Mouse (Mus musculus) heart, embryonic 15.5 days (tissue): ENCODE data around the gene Dlgap4. TPM values are rescaled to one million over a fixed set of nuclear protein-coding genes. Genes with fewer than 3 reads are reported as not detected.
A peak's percentile ranks its signal among the peaks of the same experiment; 100 is the strongest.

Source experiments
- ATAC-seq: fragments of 200-750 bp; cut with Nextera tagmentation; replicated peaks from 2 replicates; pipeline ENCODE4 v1.8.0; 2017; ENCODE audit warnings: low read depth, moderate TSS enrichment; ENCODE audit not compliant: insufficient number of reproducible peaks, insufficient read depth, low FRiP score
- H3K27ac ChIP-seq: fragments of 300-500 bp; sonication (generic); 2 replicates; pipeline ENCODE4 v1.5.1; 2015; ENCODE audit warnings: mild to moderate bottlenecking, inconsistent platforms
- H3K27me3 ChIP-seq: fragments of 300-500 bp; sonication (generic); 2 replicates; pipeline ENCODE4 v1.6.1; 2015; ENCODE audit warnings: inconsistent platforms
- H3K36me3 ChIP-seq: fragments of 300-500 bp; sonication (generic); 2 replicates; pipeline ENCODE4 v1.6.1; 2015; ENCODE audit warnings: mild to moderate bottlenecking, inconsistent platforms
- H3K4me1 ChIP-seq: fragments of 300-500 bp; sonication (generic); replicated peaks from 2 replicates; pipeline ENCODE4 v1.6.1; 2015; ENCODE audit warnings: inconsistent platforms
- H3K4me2 ChIP-seq: fragments of 300-500 bp; sonication (generic); 2 replicates; pipeline ENCODE4 v1.6.1; 2015; ENCODE audit warnings: inconsistent platforms, mild to moderate bottlenecking, moderate library complexity
- H3K4me3 ChIP-seq: fragments of 300-500 bp; sonication (generic); 2 replicates; pipeline ENCODE4 v1.5.1; 2015; ENCODE audit warnings: mild to moderate bottlenecking, inconsistent platforms
- H3K9ac ChIP-seq: fragments of 300-500 bp; sonication (generic); 2 replicates; pipeline ENCODE4 v1.6.1; 2015; ENCODE audit warnings: mild to moderate bottlenecking, inconsistent platforms
- H3K9me3 ChIP-seq: fragments of 300-500 bp; sonication (generic); replicated peaks from 2 replicates; pipeline ENCODE4 v1.6.1; 2016; ENCODE audit warnings: inconsistent platforms
- WGBS: fragments of 180-500 bp; shearing (Covaris S2); methylation state at CpG from one replicate; pipeline ENCODE4 v1.1.7; 2015; ENCODE audit warnings: mixed read lengths; 5-methylcytosine and 5-hydroxymethylcytosine counted together
- polyA plus RNA-seq: library from polyadenylated mRNA; unstranded; fragments of >200 nt; fragmentation: Nextera tagmentation; extraction: Ambion mirVana; gene quantifications from 2 replicates; pipeline ENCODE4 v1.2.1, GENCODE M21; 2015

Gene Dlgap4
- polyA plus RNA-seq, 1 experiment from 2014 or later: 45.4 TPM

GRCm38 (mm10) chr2:156809579-156809978 is 196.1 kb downstream of the Dlgap4 start:
- peak; percentile 31; the same call in 1 of the 2 replicates for ATAC-seq
- Histone ChIP-seq H3K4me2 (no peak overlapping the region), H3K4me1 (peaks cover 9% of the 10 kb centered on the region), H3K27me3 (0 out of 2 replicates have a peak, but pooled peaks cover 3% of the 10 kb centered on the region), H3K4me3 (no peak overlapping the region), H3K36me3 (no peaks in the 10 kb centered on the region), H3K9me3 (no peaks in the 10 kb centered on the region), H3K27ac (no peak overlapping the region), H3K9ac (no peak overlapping the region)
- WGBS: 29% methylated on average over 2 of the region's 2 CpGs

GRCm38 (mm10) chr2:156810716-156811115 is 197.2 kb downstream of the Dlgap4 start:
- no peak overlapping the region for H3K27ac ChIP-seq
- H3K4me2 ChIP-seq: no peak overlapping the region
- peaks cover 14% of the 10 kb centered on the region for H3K4me1 ChIP-seq
- no peaks in the 10 kb centered on the region for H3K36me3 ChIP-seq
- ATAC-seq: no peak
- WGBS: 96% methylated on average over 10 of the region's 10 CpGs
- no peak overlapping the region for H3K9ac ChIP-seq
- H3K9me3 ChIP-seq: no peaks in the 10 kb centered on the region
- H3K4me3 ChIP-seq: no peak overlapping the region
- H3K27me3 ChIP-seq: 0 out of 2 replicates have a peak, but pooled peaks cover 3% of the 10 kb centered on the region

DNA sequence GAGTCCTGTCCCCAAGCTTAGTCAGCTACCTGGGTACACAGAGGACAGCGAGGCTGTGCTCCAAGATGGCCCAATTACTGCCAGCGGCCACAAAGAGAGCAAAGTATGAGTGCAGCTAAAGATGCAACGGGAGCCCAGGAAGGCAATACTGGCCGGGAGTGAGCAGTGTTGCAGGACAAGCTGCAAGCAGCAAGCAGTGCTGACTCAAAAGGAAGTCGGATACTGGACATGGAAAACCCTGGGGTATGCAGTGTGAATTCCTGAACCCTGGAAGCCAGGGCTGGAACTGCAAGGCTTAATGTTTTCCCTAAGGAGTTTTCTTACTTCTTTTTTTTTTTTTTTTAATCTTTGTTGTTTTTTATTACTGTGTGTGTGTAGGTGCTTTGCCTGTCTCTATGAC is 198.1 kb downstream of the Dlgap4 start:
- no peaks in the 10 kb centered on the region for H3K9me3 ChIP-seq
- no peak overlapping the region for H3K4me2 ChIP-seq
- H3K9ac ChIP-seq: no peak overlapping the region
- no peak for ATAC-seq
- H3K27ac ChIP-seq: no peak overlapping the region
- peaks cover 14% of the 10 kb centered on the region for H3K4me1 ChIP-seq
- 0 out of 2 replicates have a peak, but pooled peaks cover 3% of the 10 kb centered on the region for H3K27me3 ChIP-seq
- H3K36me3 ChIP-seq: no peaks in the 10 kb centered on the region
- no peak overlapping the region for H3K4me3 ChIP-seq
- 56% methylated on average over 5 of the region's 5 CpGs for WGBS

Other genes starting within 250 kb of the Dlgap4 start
- gene Epb41l1, start 192.8 kb upstream of the Dlgap4 start, polyA plus RNA-seq: 1.00 and 1.5 TPM in 2 replicates
- gene Aar2, start 66.1 kb upstream of the Dlgap4 start, polyA plus RNA-seq: 20.0 and 24.2 TPM in 2 replicates
- gene Myl9, start 161.7 kb downstream of the Dlgap4 start, polyA plus RNA-seq: 1,553 and 1,598 TPM in 2 replicates
- 23.6 and 34.1 TPM in 2 replicates for gene Tgif2, start 226.3 kb downstream of the Dlgap4 start, polyA plus RNA-seq
- 4.8 and 5.7 TPM in 2 replicates for gene 4930518I15Rik, start 244.2 kb downstream of the Dlgap4 start, polyA plus RNA-seq
- 152 and 164 TPM in 2 replicates for gene Rab5if, start 249.4 kb downstream of the Dlgap4 start, polyA plus RNA-seq